Mouse (Mus musculus) intestine, embryonic 14.5 days (tissue): ENCODE measurements around the gene Dlg4. TPM values are rescaled to one million over a fixed set of nuclear protein-coding genes. Genes with fewer than 3 reads are reported as not detected.
A peak's percentile ranks its signal among the peaks of the same experiment; 100 is the strongest.

Source experiments
- ATAC-seq: fragments of 200-750 bp; cut with Nextera tagmentation; replicated peaks from 2 replicates; pipeline ENCODE4 v1.8.0; 2017; ENCODE audit warnings: low read depth, moderate number of reproducible peaks, moderate TSS enrichment, moderate library complexity; ENCODE audit not compliant: low FRiP score, low TSS enrichment
- DNase-seq: peaks from one replicate; pipeline ENCODE4 v3.0.0-alpha.2; 2018; ENCODE audit warnings: low spot score
- H3K27ac ChIP-seq: fragments of 300-500 bp; sonication (generic); 2 replicates; pipeline ENCODE4 v1.5.1; 2014; ENCODE audit warnings: low read depth, mild to moderate bottlenecking, control low read depth
- H3K27me3 ChIP-seq: fragments of 300-500 bp; sonication (generic); replicated peaks from 2 replicates; pipeline ENCODE4 v1.6.1; 2014; ENCODE audit warnings: low read length, control low read depth; ENCODE audit not compliant: control insufficient read depth, insufficient read depth
- H3K36me3 ChIP-seq: fragments of 300-500 bp; sonication (generic); 2 replicates; pipeline ENCODE4 v1.6.1; 2014; ENCODE audit warnings: low read length, control low read depth; ENCODE audit not compliant: control insufficient read depth, insufficient read depth
- H3K4me1 ChIP-seq: fragments of 300-500 bp; sonication (generic); replicated peaks from 2 replicates; pipeline ENCODE4 v1.6.1; 2014; ENCODE audit warnings: low read length, control low read depth, mixed read lengths; ENCODE audit not compliant: control insufficient read depth, insufficient read depth
- H3K4me2 ChIP-seq: fragments of 300-500 bp; sonication (generic); 2 replicates; pipeline ENCODE4 v1.6.1; 2014; ENCODE audit warnings: low read length
- H3K4me3 ChIP-seq: fragments of 300-500 bp; sonication (generic); 2 replicates; pipeline ENCODE4 v1.5.1; 2014; ENCODE audit warnings: low read depth, low read length, control low read depth, mixed read lengths
- H3K9ac ChIP-seq: fragments of 300-500 bp; sonication (generic); 2 replicates; pipeline ENCODE4 v1.6.1; 2014; ENCODE audit warnings: mild to moderate bottlenecking, low read length
- H3K9me3 ChIP-seq: fragments of 300-500 bp; sonication (generic); 2 replicates; pipeline ENCODE4 v1.6.1; 2016; ENCODE audit warnings: low read length, control low read depth; ENCODE audit not compliant: control insufficient read depth
- WGBS: fragments of 180-500 bp; shearing (Covaris S2); extraction: QIAGEN DNeasy Blood & Tissue Kit; methylation state at CpG from one replicate; pipeline ENCODE4 v1.1.7; 2014; 5-methylcytosine and 5-hydroxymethylcytosine counted together
- microRNA counts: library from miRNA; unstranded; fragments of <30 nt; microRNA quantifications from one replicate; lab custom pipeline; 2016
- microRNA-seq: library from miRNA; unstranded; fragments of <30 nt; microRNA quantifications from one replicate; pipeline ENCODE4, GENCODE M21; 2016
- polyA plus RNA-seq: library from polyadenylated mRNA; unstranded; fragments of >200 nt; fragmentation: Nextera tagmentation; extraction: Ambion mirVana; gene quantifications from 2 replicates; pipeline ENCODE4 v1.2.1, GENCODE M21; 2014

The Dlg4 gene
- polyA plus RNA-seq, 1 experiment from 2014 or later = 7.7 TPM

GRCm38 (mm10) chr11:70077441-70077840 lies 60.7 kb downstream of the Dlg4 start:
- ATAC-seq = no peak
- Histone ChIP-seq H3K4me2 (no peak overlapping the region), H3K27me3 (no peaks in the 10 kb centered on the region), H3K36me3 (no peaks in the 10 kb centered on the region), H3K27ac (no peak overlapping the region), H3K4me1 (no peaks in the 10 kb centered on the region), H3K9me3 (no peaks in the 10 kb centered on the region), H3K9ac (no peak overlapping the region), H3K4me3 (no peak overlapping the region)
- no peak for DNase-seq
- 59% methylated on average over 2 of the region's 3 CpGs for WGBS

DNA sequence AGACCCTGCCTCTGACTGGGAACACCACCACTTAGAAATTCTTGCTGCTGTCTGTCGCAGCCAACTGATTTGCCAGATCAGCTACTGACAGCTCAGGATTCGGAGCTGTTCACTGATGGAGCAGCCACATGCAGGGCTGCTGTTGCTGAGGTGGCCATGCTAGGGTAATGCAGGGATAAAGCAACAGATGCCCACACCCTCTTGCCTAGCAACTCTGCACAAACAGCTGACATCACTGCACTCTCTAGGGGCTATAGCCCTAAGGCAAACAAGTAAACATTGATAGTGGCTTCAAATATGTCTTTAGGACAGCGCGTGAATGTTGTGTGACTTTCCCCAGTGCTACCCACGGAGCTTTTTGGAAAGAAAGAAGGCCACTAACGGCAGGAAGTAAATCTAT lies 62.4 kb downstream of the Dlg4 start:
- Histone ChIP-seq H3K27ac (no peak overlapping the region), H3K4me3 (no peak overlapping the region), H3K4me1 (no peaks in the 10 kb centered on the region), H3K36me3 (no peaks in the 10 kb centered on the region), H3K4me2 (no peak overlapping the region), H3K27me3 (no peaks in the 10 kb centered on the region), H3K9ac (no peak overlapping the region), H3K9me3 (no peaks in the 10 kb centered on the region)
- ATAC-seq (no peak), DNase-seq (no peak)
- WGBS = 57% methylated on average over 6 of the region's 6 CpGs

GRCm38 (mm10) chr11:70079928-70080327 lies 63.2 kb downstream of the Dlg4 start:
- Histone ChIP-seq H3K4me2 (no peak overlapping the region), H3K4me1 (no peaks in the 10 kb centered on the region), H3K9me3 (no peaks in the 10 kb centered on the region), H3K27me3 (no peaks in the 10 kb centered on the region), H3K36me3 (no peaks in the 10 kb centered on the region), H3K4me3 (no peak overlapping the region), H3K27ac (no peak overlapping the region), H3K9ac (no peak overlapping the region)
- WGBS = 77% methylated on average over 7 of the region's 7 CpGs
- no peak for DNase-seq
- ATAC-seq = no peak

GRCm38 (mm10) chr11:70080803-70081590 lies 64.3 kb downstream of the Dlg4 start:
- no peak overlapping the region for H3K27ac ChIP-seq
- 86% methylated on average over 15 of the region's 15 CpGs for WGBS
- H3K4me2 ChIP-seq = no peak overlapping the region
- ATAC-seq (no peak), DNase-seq (no peak)
- H3K9ac ChIP-seq = no peak overlapping the region
- H3K4me1 ChIP-seq = no peaks in the 10 kb centered on the region
- no peak overlapping the region for H3K4me3 ChIP-seq
- H3K36me3 ChIP-seq = no peaks in the 10 kb centered on the region
- no peaks in the 10 kb centered on the region for H3K9me3 ChIP-seq
- no peaks in the 10 kb centered on the region for H3K27me3 ChIP-seq

- no peak for DNase-seq
- H3K27ac ChIP-seq = no peak overlapping the region
- no peaks in the 10 kb centered on the region for H3K4me1 ChIP-seq
- 86% methylated on average over 8 of the region's 8 CpGs for WGBS
- 0 out of 2 replicates have a peak, but pooled peaks cover 2% of the 10 kb centered on the region for H3K9me3 ChIP-seq
- H3K4me2 ChIP-seq = no peak overlapping the region
- H3K27me3 ChIP-seq = no peaks in the 10 kb centered on the region
- H3K36me3 ChIP-seq = no peaks in the 10 kb centered on the region
- H3K4me3 ChIP-seq = no peak overlapping the region
- no peak for ATAC-seq
- H3K9ac ChIP-seq = no peak overlapping the region
Observed at GRCm38 (mm10) chr11:70084563-70084962, 67.8 kb downstream of the Dlg4 start.

GRCm38 (mm10) chr11:70091986-70092783 lies 75.4 kb downstream of the Dlg4 start, which contains the start of gene Asgr2:
Gene Asgr2 (plus strand): TSS chr11:70092644.
- WGBS = 72% methylated on average over 12 of the region's 12 CpGs
- Histone ChIP-seq H3K4me2 (no peak within 1 kb of the TSS), H3K27ac (no peak within 1 kb of the TSS), H3K4me3 (no peak within 1 kb of the TSS), H3K9me3 (0 out of 2 replicates have a peak, but pooled peaks cover 2% of the 10 kb centered on the region), H3K9ac (no peak within 1 kb of the TSS), H3K27me3 (no peaks in the 10 kb centered on the region), H3K4me1 (no peaks in the 10 kb centered on the region), H3K36me3 (no peaks in the 10 kb centered on the region)
- DNase-seq (no peak), ATAC-seq (no peak)

MicroRNAs encoded within 50 kb of the gene (microRNA counts, 519-probe panel; counts per million panel counts)
- microRNA mmu-miR-324-3p (lab: Ali Mortazavi, UCI) = not detected
- microRNA mmu-miR-324-5p (lab: Ali Mortazavi, UCI) = 3,876 counts per million, percentile 56 among the panel's probes with 10 or more counts

Small RNAs within 50 kb of the gene (microRNA-seq; reads per million reads assigned to microRNA genes)
- gene Gm44349 = not detected
- gene Mir324 = 4,524 reads per million, percentile 90 among the genes with 10 or more reads in this experiment

Other genes with a start within 250 kb of the Dlg4 start
- gene Chrnb1, start 221.0 kb upstream of the Dlg4 start, polyA plus RNA-seq = 3.5 and 4.4 TPM in 2 replicates
- 1.1 and 1.4 TPM in 2 replicates for gene Fgf11, start 215.1 kb upstream of the Dlg4 start, polyA plus RNA-seq
- 16.1 and 22.9 TPM in 2 replicates for gene Tmem102, start 211.3 kb upstream of the Dlg4 start, polyA plus RNA-seq
- not detected in 2 replicates for gene Gm39566, start 201.6 kb upstream of the Dlg4 start, polyA plus RNA-seq
- not detected in 2 replicates for gene Spem2, start 198.5 kb upstream of the Dlg4 start, polyA plus RNA-seq
- 0.17 TPM in 1 of 2 replicates, not detected in the other for gene Spem1, start 194.8 kb upstream of the Dlg4 start, polyA plus RNA-seq
- 8.5 TPM in 2 replicates for gene Nlgn2, start 179.2 kb upstream of the Dlg4 start, polyA plus RNA-seq
- 436 and 455 TPM in 2 replicates for gene Tmem256, start 178.4 kb upstream of the Dlg4 start, polyA plus RNA-seq
- gene Plscr3, start 170.6 kb upstream of the Dlg4 start, polyA plus RNA-seq = 92.1 and 94.4 TPM in 2 replicates
- gene Tnk1, start 158.2 kb upstream of the Dlg4 start, polyA plus RNA-seq = 10.3 and 12.2 TPM in 2 replicates
- gene Tmem95, start 138.9 kb upstream of the Dlg4 start, polyA plus RNA-seq = 0.38 TPM in 1 of 2 replicates, not detected in the other
- 3.5 and 4.4 TPM in 2 replicates for gene Kctd11, start 135.5 kb upstream of the Dlg4 start, polyA plus RNA-seq
- gene Acap1, start 121.4 kb upstream of the Dlg4 start, polyA plus RNA-seq = 8.1 and 9.3 TPM in 2 replicates
- gene 2810408A11Rik, start 116.0 kb upstream of the Dlg4 start, polyA plus RNA-seq = 8.8 and 10.7 TPM in 2 replicates
- gene Neurl4, start 115.9 kb upstream of the Dlg4 start, polyA plus RNA-seq = 13.3 and 14.5 TPM in 2 replicates
- gene Gps2, start 103.1 kb upstream of the Dlg4 start, polyA plus RNA-seq = 71.2 and 72.3 TPM in 2 replicates
- gene Eif5a, start 95.0 kb upstream of the Dlg4 start, polyA plus RNA-seq = 1,854 and 1,877 TPM in 2 replicates
- gene Ybx2, start 81.1 kb upstream of the Dlg4 start, polyA plus RNA-seq = 4.6 and 4.8 TPM in 2 replicates
- gene Slc2a4, start 68.8 kb upstream of the Dlg4 start, polyA plus RNA-seq = 25.8 and 32.2 TPM in 2 replicates
- 425 and 461 TPM in 2 replicates for gene Cldn7, start 52.2 kb upstream of the Dlg4 start, polyA plus RNA-seq
- 28.6 and 29.3 TPM in 2 replicates for gene Ctdnep1, start 35.8 kb upstream of the Dlg4 start, polyA plus RNA-seq
- 104 and 119 TPM in 2 replicates for gene Elp5, start 34.4 kb upstream of the Dlg4 start, polyA plus RNA-seq
- 481 and 495 TPM in 2 replicates for gene Gabarap, start 25.8 kb upstream of the Dlg4 start, polyA plus RNA-seq
- 37.6 and 43.9 TPM in 2 replicates for gene Phf23, start 21.2 kb upstream of the Dlg4 start, polyA plus RNA-seq
- gene Dvl2, start 16.3 kb upstream of the Dlg4 start, polyA plus RNA-seq = 32.0 and 32.6 TPM in 2 replicates
- gene Acadvl, start 1.5 kb upstream of the Dlg4 start, polyA plus RNA-seq = 72.8 and 73.8 TPM in 2 replicates
- gene Asgr1, start 37.1 kb downstream of the Dlg4 start, polyA plus RNA-seq = 0.26 TPM in 1 of 2 replicates, not detected in the other
- gene Asgr2, start 75.7 kb downstream of the Dlg4 start, polyA plus RNA-seq = 0.46 TPM in 1 of 2 replicates, not detected in the other
- gene Mgl2, start 113.4 kb downstream of the Dlg4 start, polyA plus RNA-seq = 0.38 and 0.86 TPM in 2 replicates
- 0.97 and 1.2 TPM in 2 replicates for gene Clec10a, start 139.3 kb downstream of the Dlg4 start, polyA plus RNA-seq
- 1.2 and 1.7 TPM in 2 replicates for gene Slc16a11, start 195.8 kb downstream of the Dlg4 start, polyA plus RNA-seq
- 13.6 and 14.1 TPM in 2 replicates for gene Slc16a13, start 204.1 kb downstream of the Dlg4 start, polyA plus RNA-seq
- gene Bcl6b, start 212.9 kb downstream of the Dlg4 start, polyA plus RNA-seq = 11.7 and 12.2 TPM in 2 replicates
- 159 and 164 TPM in 2 replicates for gene 0610010K14Rik, start 221.0 kb downstream of the Dlg4 start, polyA plus RNA-seq
- gene Gm21988, start 222.9 kb downstream of the Dlg4 start, polyA plus RNA-seq = 9.0 and 9.5 TPM in 2 replicates
- 153 and 165 TPM in 2 replicates for gene Rnasek, start 222.9 kb downstream of the Dlg4 start, polyA plus RNA-seq
- gene Alox12, start 238.4 kb downstream of the Dlg4 start, polyA plus RNA-seq = 2.3 and 2.4 TPM in 2 replicates